Mouse (Mus musculus): ENCODE data around the gene Ctsd.

GRCm38 (mm10) chr7:142371398-142371767, 16.5 kb downstream of the Ctsd start:
- no peak for TF ChIP-seq CTCF (IDR thresholded peaks at IDR 0.05; ENCODE audit: insufficient read depth, low read depth, low read length)
- TF ChIP-seq POLR2A (IDR thresholded peaks at IDR 0.05; ENCODE audit: insufficient read depth, low read depth, low read length) = no peak
